Mouse (Mus musculus) liver, postnatal 0 days (tissue): ENCODE measurements at regions not wholly inside any gene's neighbourhood (a gene's known extent, or its start where the extent isn't known, plus 50 kb on each side); places are given as distances from the start of the nearest gene placed in this dataset.

Experiments used
- CTCF ChIP-seq: sonication (generic); IDR thresholded peaks from 2 replicates; pipeline ENCODE4 v1.5.1; 2016; ENCODE audit warnings: antibody characterized with exemption, low read depth
- EP300 ChIP-seq: IDR thresholded peaks from 2 replicates; pipeline ENCODE4 v1.6.1; 2016; ENCODE audit warnings: antibody characterized with exemption, low read depth, mild to moderate bottlenecking

GRCm38 (mm10) chr8:18345322-18345721 lies 632.7 kb downstream of the Defb40 start:
- TF ChIP-seq CTCF (peak; percentile 76), EP300 (no peak)
